Comparison of ENCODE assay signal across 8 mouse cellular contexts in the genomic region with DNA sequence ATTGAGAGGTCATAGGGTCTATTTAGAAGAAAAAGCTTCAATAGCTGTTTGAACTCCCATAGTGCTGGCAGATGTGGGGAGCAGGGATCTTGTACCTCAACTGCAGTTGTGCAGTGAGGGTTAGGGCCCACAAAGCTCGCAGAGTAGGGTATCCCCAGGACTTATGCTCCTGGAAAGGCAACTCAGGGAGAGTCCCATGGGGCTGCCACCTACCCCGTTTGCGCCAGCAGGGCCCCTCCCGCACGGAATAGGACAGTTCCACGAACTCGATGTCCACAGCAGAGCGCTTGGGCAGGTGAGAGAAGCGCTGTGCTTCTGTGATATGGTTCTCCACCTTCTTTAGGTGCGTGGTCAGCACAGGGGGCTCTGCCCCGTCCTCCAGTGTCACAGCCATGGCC. TPM values are rescaled to one million over a fixed set of nuclear protein-coding genes. Genes with fewer than 3 reads are reported as not detected.
DNase-seq lines count a peak whose midpoint lies in the region; ATAC-seq and TF ChIP-seq lines count a peak whose summit lies in the region.

No protein-coding gene starts in this region.

- TF ChIP-seq EP300 in liver, postnatal 0 days (IDR thresholded peaks at IDR 0.05; ENCODE audit: low read depth) = no peak

- in situ Hi-C loops in ES-E14 (cut with MboI; ENCODE audit: low sequenced_read_pairs in 2 of 2, unreplicated experiment in 2 of 2) = no loop called here

- no peaks in the 10 kb centered on the region for H3K9me3 ChIP-seq in ES-E14 (ENCODE audit: control insufficient read depth, insufficient read depth, low read depth, low read length)
- no peaks in the 10 kb centered on the region for H3K9me3 ChIP-seq in forebrain, embryonic 16.5 days (ENCODE audit: control insufficient read depth, low read length)
- H3K9me3 ChIP-seq in liver, postnatal 0 days (ENCODE audit: low read length) = no peaks in the 10 kb centered on the region

- WGBS in forebrain, embryonic 16.5 days = 7% methylated on average over 11 of the region's 11 CpGs
- WGBS in liver, postnatal 0 days (ENCODE audit: insufficient replicate concordance) = 9% methylated on average over 11 of the region's 11 CpGs

- H3K4me1 ChIP-seq in ES-E14 (ENCODE audit: control insufficient read depth in 2 of 2, insufficient read depth in 2 of 2, low read length in 2 of 2, poor library complexity in 1 of 2) = peaks cover 0 to 17% of the 10 kb centered on the region in 2 experiments; a peak in 1 of 4 replicates
- peaks cover 26% of the 10 kb centered on the region for H3K4me1 ChIP-seq in forebrain, embryonic 16.5 days (replicated peaks; ENCODE audit: control insufficient read depth, insufficient read depth, low read length)
- H3K4me1 ChIP-seq in liver, postnatal 0 days (ENCODE audit: insufficient read depth) = peaks cover 12% of the 10 kb centered on the region

- H3K27me3 ChIP-seq in forebrain, embryonic 16.5 days (replicated peaks; ENCODE audit: control insufficient read depth, insufficient read depth, low read length) = no peaks in the 10 kb centered on the region
- H3K27me3 ChIP-seq in liver, postnatal 0 days (ENCODE audit: insufficient read depth, low read length) = peaks cover 17% of the 10 kb centered on the region; the same call in 1 of the 2 replicates

- H3K4me3 ChIP-seq in ES-E14 (ENCODE audit: insufficient read depth in 1 of 2, low read depth in 1 of 2, low read length in 2 of 2, poor library complexity in 1 of 2, severe bottlenecking in 1 of 2) = peak overlapping the region; percentile 64 to 78; a peak in 2 of 4 replicates
- peak overlapping the region; percentile 70 for H3K4me3 ChIP-seq in forebrain, embryonic 16.5 days (replicated peaks; ENCODE audit: low read length)
- peak overlapping the region; percentile 70 for H3K4me3 ChIP-seq in liver, postnatal 0 days (ENCODE audit: low read depth, low read length)

- ATAC-seq in frontal cortex, adult (ENCODE audit: low TSS enrichment) = 0 out of 2 replicates have a peak, but pooled peaks have one; percentile 18
- peak; percentile 13 for ATAC-seq in forebrain, embryonic 16.5 days
- ATAC-seq in liver, postnatal 0 days = no peak

- peak overlapping the region; percentile 95 for H3K4me2 ChIP-seq in forebrain, embryonic 16.5 days (ENCODE audit: low read length)
- peak overlapping the region; percentile 77 for H3K4me2 ChIP-seq in liver, postnatal 0 days (ENCODE audit: low read depth, low read length)

- no peak overlapping the region for H3K27ac ChIP-seq in ES-E14 (ENCODE audit: insufficient read depth, low read depth, low read length, poor library complexity, severe bottlenecking)
- H3K27ac ChIP-seq in forebrain, embryonic 16.5 days (ENCODE audit: low read length) = no peak overlapping the region
- H3K27ac ChIP-seq in liver, postnatal 0 days (ENCODE audit: low read depth) = peak overlapping the region; percentile 85

- DNase-seq in frontal cortex, postnatal 14 days (ENCODE audit: low spot score in 2 of 2) = no peak
- DNase-seq in ES-E14 (ENCODE audit: low read depth, low spot score) = no peak
- peak; percentile 36 for DNase-seq in liver, postnatal 0 days
- DNase-seq in right cerebral cortex, postnatal 25 days = no peak
- DNase-seq in right cerebral cortex, adult 18-20 months = no peak
- DNase-seq in lung, postnatal 25 days (ENCODE audit: low spot score) = no peak

- peak overlapping the region; percentile 25; the same call in 1 of the 2 replicates for H3K9ac ChIP-seq in ES-E14 (ENCODE audit: insufficient read depth, low read depth, low read length, poor library complexity, severe bottlenecking)
- H3K9ac ChIP-seq in forebrain, embryonic 16.5 days (replicated peaks; ENCODE audit: low read depth, low read length) = peak overlapping the region; percentile 90
- H3K9ac ChIP-seq in liver, postnatal 0 days (replicated peaks) = peak overlapping the region; percentile 76

- H3K36me3 ChIP-seq in ES-E14 (ENCODE audit: control insufficient read depth, insufficient read depth, low read length, poor library complexity, severe bottlenecking) = no peaks in the 10 kb centered on the region
- H3K36me3 ChIP-seq in forebrain, embryonic 16.5 days (ENCODE audit: control insufficient read depth, insufficient read depth) = peaks cover 10% of the 10 kb centered on the region
- H3K36me3 ChIP-seq in liver, postnatal 0 days (replicated peaks; ENCODE audit: insufficient read depth, low read length) = peaks cover 13% of the 10 kb centered on the region

- no peak for TF ChIP-seq CTCF in liver, postnatal 0 days (IDR thresholded peaks at IDR 0.05; ENCODE audit: low read depth)

TF ChIP-seq in ES-E14, 5 proteins besides CTCF, POLR2A, EP300 and RAD21:
- TF ChIP-seq ZC3H11A (IDR thresholded peaks at IDR 0.05; ENCODE audit: borderline replicate concordance, low read depth, low read length) (no peak), HCFC1 (IDR thresholded peaks at IDR 0.05; ENCODE audit: borderline replicate concordance, insufficient read depth, low read length) (no peak), ZNF384 (IDR thresholded peaks at IDR 0.05; ENCODE audit: low read depth, low read length) (no peak), MAFK (IDR thresholded peaks at IDR 0.05; ENCODE audit: insufficient read depth, low read depth, low read length) (no peak), CHD2 (IDR thresholded peaks at IDR 0.05; ENCODE audit: low read depth, low read length) (no peak)
TF ChIP-seq in ES-E14: peak in this region for 0.

RNA-seq across cellular contexts. Expression of a gene that starts 1.4 kb away (rescaled TPM):
- 0.45 and 0.53 TPM in 2 replicates for total RNA-seq in ES-E14 (2012; rRNA removed)
- polyA plus RNA-seq in forebrain, embryonic 16.5 days (2015; fragmentation: Nextera tagmentation; extraction: Ambion mirVana) = 16.9 and 21.8 TPM in 2 replicates
- 4.2 TPM in 2 replicates for polyA plus RNA-seq in liver, postnatal 0 days (2015; fragmentation: Nextera tagmentation; extraction: Ambion mirVana)

RNA-seq across cellular contexts. Expression of a gene that starts 18.5 kb away (rescaled TPM):
- 29.1 and 38.3 TPM in 2 replicates for total RNA-seq in ES-E14 (2012; rRNA removed)
- polyA plus RNA-seq in forebrain, embryonic 16.5 days (2015; fragmentation: Nextera tagmentation; extraction: Ambion mirVana) = 34.1 and 35.6 TPM in 2 replicates
- 4.5 and 6.3 TPM in 2 replicates for polyA plus RNA-seq in liver, postnatal 0 days (2015; fragmentation: Nextera tagmentation; extraction: Ambion mirVana)

RNA-seq across cellular contexts. Expression of a gene that starts 18.6 kb away (rescaled TPM):
- 0.63 and 1.1 TPM in 2 replicates for total RNA-seq in ES-E14 (2012; rRNA removed)
- 4.3 and 5.2 TPM in 2 replicates for polyA plus RNA-seq in forebrain, embryonic 16.5 days (2015; fragmentation: Nextera tagmentation; extraction: Ambion mirVana)
- polyA plus RNA-seq in liver, postnatal 0 days (2015; fragmentation: Nextera tagmentation; extraction: Ambion mirVana) = 4.6 and 5.6 TPM in 2 replicates

RNA-seq across cellular contexts. Expression of a gene that starts 33.1 kb away (rescaled TPM):
- total RNA-seq in ES-E14 (2012; rRNA removed) = 9.0 and 13.9 TPM in 2 replicates
- 29.0 and 31.4 TPM in 2 replicates for polyA plus RNA-seq in forebrain, embryonic 16.5 days (2015; fragmentation: Nextera tagmentation; extraction: Ambion mirVana)
- 10.1 and 11.4 TPM in 2 replicates for polyA plus RNA-seq in liver, postnatal 0 days (2015; fragmentation: Nextera tagmentation; extraction: Ambion mirVana)

RNA-seq across cellular contexts. Expression of a gene that starts 35.7 kb away (rescaled TPM):
- total RNA-seq in ES-E14 (2012; rRNA removed) = 0.32 and 1.1 TPM in 2 replicates
- polyA plus RNA-seq in forebrain, embryonic 16.5 days (2015; fragmentation: Nextera tagmentation; extraction: Ambion mirVana) = 0.53 and 0.73 TPM in 2 replicates
- polyA plus RNA-seq in liver, postnatal 0 days (2015; fragmentation: Nextera tagmentation; extraction: Ambion mirVana) = 0.08 TPM in 1 of 2 replicates, not detected in the other

Comparison
In these comparisons a context has a peak if more than half of its experiments do, and no peak if none do; other contexts are left out.
1. H3K9ac ChIP-seq: peak in every context shown above with its lines; median percentile 90 in forebrain, embryonic 16.5 days; 76 in liver, postnatal 0 days; 25 in ES-E14.